Mouse (Mus musculus) cerebellum, adult 2 months (tissue): ENCODE data around the gene Adamtsl1.

Source experiments
- CTCF ChIP-seq: fragments of 200-500 bp; IDR thresholded peaks from 2 replicates; pipeline ENCODE4 v1.5.1; 2011; ENCODE audit warnings: low read depth, mild to moderate bottlenecking, control low read depth, low read length, moderate library complexity, borderline replicate concordance; ENCODE audit not compliant: insufficient read depth
- POLR2A ChIP-seq: fragments of 200-500 bp; IDR thresholded peaks from 2 replicates; pipeline ENCODE4 v1.6.1; 2011; ENCODE audit warnings: low read length, control low read depth, borderline replicate concordance; ENCODE audit not compliant: insufficient read depth

GRCm38 (mm10) chr4:85939460-85939859 is 425.5 kb downstream of the Adamtsl1 start:
- TF ChIP-seq CTCF: no peak
- TF ChIP-seq POLR2A: no peak
